In the genomic region with DNA sequence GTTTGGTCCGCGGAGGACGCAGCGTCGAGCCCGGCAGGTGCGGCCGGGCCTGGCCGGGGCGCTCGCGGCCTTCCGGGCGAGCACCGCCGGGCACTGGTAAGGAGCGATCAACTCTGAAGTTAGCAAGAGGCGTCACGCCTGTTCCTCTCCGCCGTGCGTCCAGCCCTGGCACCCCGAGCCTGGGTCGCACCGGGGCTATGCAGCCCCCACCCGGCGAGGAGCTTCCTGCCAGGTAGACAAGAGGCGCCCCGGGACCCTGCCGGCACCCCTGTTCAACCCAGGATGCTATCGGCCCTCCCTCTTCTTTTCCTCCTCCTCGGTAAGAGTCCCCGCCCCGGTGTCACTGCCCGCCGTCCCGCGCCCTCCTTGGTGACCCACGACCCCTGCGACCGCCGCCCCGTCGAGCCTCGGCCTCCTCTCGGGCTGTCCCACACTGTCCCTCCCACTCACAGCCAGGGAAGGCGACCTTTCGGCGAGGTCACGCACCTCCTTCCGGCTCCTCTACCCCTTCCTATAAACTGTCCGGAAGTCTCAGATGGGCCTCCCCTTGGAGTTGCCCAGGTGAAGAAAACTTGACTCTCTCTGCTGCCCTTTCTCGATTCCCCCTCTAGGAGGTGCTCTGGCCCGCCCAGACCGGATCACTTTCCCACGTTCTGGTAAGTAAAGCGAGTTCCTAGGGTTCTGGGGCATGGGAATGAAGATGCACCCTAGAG, we compare ENCODE assay signal across 8 mouse cellular contexts. TPM values are rescaled to one million over a fixed set of nuclear protein-coding genes. Genes with fewer than 3 reads are reported as not detected.
DNase-seq lines count a peak whose midpoint lies in the region; ATAC-seq and TF ChIP-seq lines count a peak whose summit lies in the region.

No protein-coding gene starts in this region.

- under 1% methylated on average over 57 of the region's 57 CpGs for WGBS in embryonic facial prominence, embryonic 10.5 days
- 2% methylated on average over 45 of the region's 57 CpGs for WGBS in lung, embryonic 14.5 days
- WGBS in neural tube, embryonic 14.5 days, result under 1% methylated on average over 53 of the region's 57 CpGs

- peaks cover 23% of the 10 kb centered on the region for H3K36me3 ChIP-seq in embryonic facial prominence, embryonic 10.5 days (replicated peaks)
- H3K36me3 ChIP-seq in lung, embryonic 14.5 days (ENCODE audit: insufficient read depth), result peaks cover 30% of the 10 kb centered on the region
- peaks cover 12% of the 10 kb centered on the region for H3K36me3 ChIP-seq in neural tube, embryonic 14.5 days (ENCODE audit: control insufficient read depth, insufficient read depth, low read length)

- peak overlapping the region; percentile 86 for H3K4me2 ChIP-seq in lung, embryonic 14.5 days
- peak overlapping the region; percentile 83 for H3K4me2 ChIP-seq in neural tube, embryonic 14.5 days (ENCODE audit: low read depth, low read length)

- peak overlapping the region; percentile 81 for H3K9ac ChIP-seq in lung, embryonic 14.5 days
- peak overlapping the region; percentile 70 for H3K9ac ChIP-seq in neural tube, embryonic 14.5 days (replicated peaks; ENCODE audit: low read depth, low read length)

- H3K27me3 ChIP-seq in embryonic facial prominence, embryonic 10.5 days (replicated peaks; ENCODE audit: low read depth, poor library complexity, severe bottlenecking), result no peaks in the 10 kb centered on the region
- H3K27me3 ChIP-seq in lung, embryonic 14.5 days (ENCODE audit: insufficient read depth, low read length), result no peaks in the 10 kb centered on the region
- no peaks in the 10 kb centered on the region for H3K27me3 ChIP-seq in neural tube, embryonic 14.5 days (ENCODE audit: control insufficient read depth, insufficient read depth, low read length)

- peak; percentile 66 to 72 for DNase-seq in CD8-positive naive resting alpha-beta T cell, adult 2 months (ENCODE audit: low read depth in 2 of 2, low spot score in 2 of 2)
- peak; percentile 72 for DNase-seq in adrenal gland, adult 8-10 months
- peak; percentile 83 for DNase-seq in embryonic facial prominence, embryonic 10.5 days (ENCODE audit: low spot score)
- DNase-seq in heart, adult 8-10 months (ENCODE audit: low spot score), result peak; percentile 64
- DNase-seq in kidney, adult 8-10 months, result peak; percentile 84 to 90
- peak; percentile 84 for DNase-seq in lung, embryonic 14.5 days
- peak; percentile 76 for DNase-seq in thymus, postnatal 0 days (ENCODE audit: low spot score)

- no peaks in the 10 kb centered on the region for H3K9me3 ChIP-seq in embryonic facial prominence, embryonic 10.5 days
- H3K9me3 ChIP-seq in lung, embryonic 14.5 days (ENCODE audit: low read depth, low read length), result no peaks in the 10 kb centered on the region
- no peaks in the 10 kb centered on the region for H3K9me3 ChIP-seq in neural tube, embryonic 14.5 days (ENCODE audit: control insufficient read depth, low read length)

- H3K27ac ChIP-seq in embryonic facial prominence, embryonic 10.5 days (replicated peaks), result peak overlapping the region; percentile 85
- peak overlapping the region; percentile 79 for H3K27ac ChIP-seq in lung, embryonic 14.5 days (ENCODE audit: low read depth)
- peak overlapping the region; percentile 62; the same call in 1 of the 2 replicates for H3K27ac ChIP-seq in neural tube, embryonic 14.5 days (ENCODE audit: low read depth, low read length)

- peaks cover 18% of the 10 kb centered on the region for H3K4me1 ChIP-seq in embryonic facial prominence, embryonic 10.5 days
- H3K4me1 ChIP-seq in lung, embryonic 14.5 days (ENCODE audit: insufficient read depth), result peaks cover 4% of the 10 kb centered on the region; the same call in 1 of the 2 replicates
- no peaks in the 10 kb centered on the region for H3K4me1 ChIP-seq in neural tube, embryonic 14.5 days (ENCODE audit: control insufficient read depth, insufficient read depth, low read length)

- peak; percentile 67 for TF ChIP-seq CTCF in lung, embryonic 14.5 days (IDR thresholded peaks at IDR 0.05; ENCODE audit: low read depth)

- peak; percentile 83 for ATAC-seq in lung, embryonic 14.5 days (ENCODE audit: insufficient read depth)
- peak; percentile 79 for ATAC-seq in neural tube, embryonic 14.5 days (ENCODE audit: low read depth)

- H3K4me3 ChIP-seq in embryonic facial prominence, embryonic 10.5 days, result peak overlapping the region; percentile 91
- peak overlapping the region; percentile 85 for H3K4me3 ChIP-seq in lung, embryonic 14.5 days (ENCODE audit: low read depth, low read length)
- H3K4me3 ChIP-seq in neural tube, embryonic 14.5 days (ENCODE audit: low read depth, low read length), result peak overlapping the region; percentile 89

RNA-seq across cellular contexts. Expression of a gene that starts 0.5 kb away (rescaled TPM):
- total RNA-seq in adrenal gland, adult 8-10 months (2022), result 100 to 1,000 TPM; 119 to 147 (median 137) TPM
- polyA plus RNA-seq in embryonic facial prominence, embryonic 10.5 days (2016; fragmentation: Nextera tagmentation; extraction: Ambion mirVana), result 23.2 and 23.4 TPM in 2 replicates
- 10 to 100 TPM; 45.5 to 62.2 (median 50.7) TPM for total RNA-seq in heart, adult 8-10 months (2022)
- polyA plus RNA-seq in lung, embryonic 14.5 days (2014; fragmentation: Nextera tagmentation; extraction: Ambion mirVana), result 46.1 and 46.2 TPM in 2 replicates
- 26.0 and 35.8 TPM in 2 replicates for polyA plus RNA-seq in neural tube, embryonic 14.5 days (2014; fragmentation: Nextera tagmentation; extraction: Ambion mirVana)
- 88.3 and 93.7 TPM in 2 replicates for polyA plus RNA-seq in thymus, postnatal 0 days (2015; fragmentation: Nextera tagmentation; extraction: Ambion mirVana)

RNA-seq across cellular contexts. Expression of a gene that starts 11.5 kb away (rescaled TPM):
- total RNA-seq in adrenal gland, adult 8-10 months (2022), result 1 to 10 TPM in 1 of 4 experiments, under 1 TPM in 3; 0.25 to 1.9 (median 0.45) TPM
- 9.1 and 9.9 TPM in 2 replicates for polyA plus RNA-seq in embryonic facial prominence, embryonic 10.5 days (2016; fragmentation: Nextera tagmentation; extraction: Ambion mirVana)
- total RNA-seq in heart, adult 8-10 months (2022), result not detected
- polyA plus RNA-seq in lung, embryonic 14.5 days (2014; fragmentation: Nextera tagmentation; extraction: Ambion mirVana), result 8.1 and 8.3 TPM in 2 replicates
- 42.1 and 42.8 TPM in 2 replicates for polyA plus RNA-seq in neural tube, embryonic 14.5 days (2014; fragmentation: Nextera tagmentation; extraction: Ambion mirVana)
- polyA plus RNA-seq in thymus, postnatal 0 days (2015; fragmentation: Nextera tagmentation; extraction: Ambion mirVana), result 1.1 and 2.1 TPM in 2 replicates

RNA-seq across cellular contexts. Expression of a gene that starts 33.0 kb away (rescaled TPM):
- total RNA-seq in adrenal gland, adult 8-10 months (2022), result 10 to 100 TPM; 34.8 to 49.0 (median 44.5) TPM
- 62.7 and 69.5 TPM in 2 replicates for polyA plus RNA-seq in embryonic facial prominence, embryonic 10.5 days (2016; fragmentation: Nextera tagmentation; extraction: Ambion mirVana)
- 10 to 100 TPM in 2 of 4 experiments, 1 to 10 TPM in 2; 7.4 to 12.1 (median 9.2) TPM for total RNA-seq in heart, adult 8-10 months (2022)
- polyA plus RNA-seq in lung, embryonic 14.5 days (2014; fragmentation: Nextera tagmentation; extraction: Ambion mirVana), result 182 and 187 TPM in 2 replicates
- polyA plus RNA-seq in neural tube, embryonic 14.5 days (2014; fragmentation: Nextera tagmentation; extraction: Ambion mirVana), result 24.7 and 49.0 TPM in 2 replicates
- polyA plus RNA-seq in thymus, postnatal 0 days (2015; fragmentation: Nextera tagmentation; extraction: Ambion mirVana), result 35.6 and 36.1 TPM in 2 replicates

RNA-seq across cellular contexts. Expression of a gene that starts 37.7 kb away (rescaled TPM):
- total RNA-seq in adrenal gland, adult 8-10 months (2022), result 100 to 1,000 TPM; 179 to 219 (median 209) TPM
- polyA plus RNA-seq in embryonic facial prominence, embryonic 10.5 days (2016; fragmentation: Nextera tagmentation; extraction: Ambion mirVana), result 201 and 207 TPM in 2 replicates
- total RNA-seq in heart, adult 8-10 months (2022), result 100 to 1,000 TPM; 118 to 126 (median 121) TPM
- 274 and 280 TPM in 2 replicates for polyA plus RNA-seq in lung, embryonic 14.5 days (2014; fragmentation: Nextera tagmentation; extraction: Ambion mirVana)
- polyA plus RNA-seq in neural tube, embryonic 14.5 days (2014; fragmentation: Nextera tagmentation; extraction: Ambion mirVana), result 258 and 280 TPM in 2 replicates
- 297 and 318 TPM in 2 replicates for polyA plus RNA-seq in thymus, postnatal 0 days (2015; fragmentation: Nextera tagmentation; extraction: Ambion mirVana)

RNA-seq across cellular contexts. Expression of a gene that starts 46.9 kb away (rescaled TPM):
- 1 to 10 TPM; 4.6 to 8.5 (median 6.4) TPM for total RNA-seq in adrenal gland, adult 8-10 months (2022)
- polyA plus RNA-seq in embryonic facial prominence, embryonic 10.5 days (2016; fragmentation: Nextera tagmentation; extraction: Ambion mirVana), result 3.6 and 4.2 TPM in 2 replicates
- total RNA-seq in heart, adult 8-10 months (2022), result 1 to 10 TPM; 3.8 to 6.4 (median 5.1) TPM
- polyA plus RNA-seq in lung, embryonic 14.5 days (2014; fragmentation: Nextera tagmentation; extraction: Ambion mirVana), result 7.4 and 7.6 TPM in 2 replicates
- 2.6 and 7.1 TPM in 2 replicates for polyA plus RNA-seq in neural tube, embryonic 14.5 days (2014; fragmentation: Nextera tagmentation; extraction: Ambion mirVana)
- 6.5 and 8.1 TPM in 2 replicates for polyA plus RNA-seq in thymus, postnatal 0 days (2015; fragmentation: Nextera tagmentation; extraction: Ambion mirVana)

Comparison
In these comparisons a context has a peak if more than half of its experiments do, and no peak if none do; other contexts are left out.
1. Peak in every context shown above with its lines: DNase-seq, ATAC-seq, H3K4me3 ChIP-seq and H3K27ac ChIP-seq.